Mouse (Mus musculus) midbrain, embryonic 13.5 days (tissue): ENCODE results near the gene Slco4a1. TPM values are rescaled to one million over a fixed set of nuclear protein-coding genes. Genes with fewer than 3 reads are reported as not detected.

Experiments used
- ATAC-seq: fragments of 200-750 bp; cut with Nextera tagmentation; 2 replicates; pipeline ENCODE4 v1.8.0; 2017; ENCODE audit warnings: mild to moderate bottlenecking, moderate TSS enrichment, moderate library complexity
- H3K27ac ChIP-seq: fragments of 300-500 bp; sonication (generic); 2 replicates; pipeline ENCODE4 v1.5.1; 2015; ENCODE audit warnings: inconsistent platforms, mild to moderate bottlenecking, moderate library complexity
- H3K27me3 ChIP-seq: fragments of 300-500 bp; sonication (generic); 2 replicates; pipeline ENCODE4 v1.6.1; 2015; ENCODE audit warnings: mild to moderate bottlenecking, inconsistent platforms
- H3K36me3 ChIP-seq: fragments of 300-500 bp; sonication (generic); 2 replicates; pipeline ENCODE4 v1.6.1; 2015; ENCODE audit warnings: mild to moderate bottlenecking, inconsistent platforms
- H3K4me1 ChIP-seq: fragments of 300-500 bp; sonication (generic); replicated peaks from 2 replicates; pipeline ENCODE4 v1.6.1; 2015; ENCODE audit warnings: inconsistent platforms
- H3K4me2 ChIP-seq: fragments of 300-500 bp; sonication (generic); replicated peaks from 2 replicates; pipeline ENCODE4 v1.6.1; 2015; ENCODE audit warnings: moderate library complexity, mild to moderate bottlenecking, inconsistent platforms
- H3K4me3 ChIP-seq: fragments of 300-500 bp; sonication (generic); replicated peaks from 2 replicates; pipeline ENCODE4 v1.5.1; 2015; ENCODE audit warnings: mild to moderate bottlenecking, inconsistent platforms
- H3K9ac ChIP-seq: fragments of 300-500 bp; sonication (generic); replicated peaks from 2 replicates; pipeline ENCODE4 v1.6.1; 2015; ENCODE audit warnings: mild to moderate bottlenecking, inconsistent platforms
- H3K9me3 ChIP-seq: fragments of 300-500 bp; sonication (generic); 2 replicates; pipeline ENCODE4 v1.6.1; 2016; ENCODE audit warnings: mild to moderate bottlenecking, inconsistent platforms
- WGBS: fragments of 180-500 bp; shearing (Covaris S2); methylation state at CpG from one replicate; pipeline ENCODE4 v1.1.7; 2015; 5-methylcytosine and 5-hydroxymethylcytosine counted together
- polyA plus RNA-seq: library from polyadenylated mRNA; unstranded; fragments of >200 nt; fragmentation: Nextera tagmentation; extraction: Ambion mirVana; gene quantifications from 2 replicates; pipeline ENCODE4 v1.2.1, GENCODE M21; 2015

Slco4a1 gene
- polyA plus RNA-seq, 1 experiment from 2014 or later = 1.6 TPM

GRCm38 (mm10) chr2:180511875-180512661 lies 56.0 kb downstream of the Slco4a1 start:
- Histone ChIP-seq H3K4me2 (no peak overlapping the region), H3K9me3 (no peaks in the 10 kb centered on the region), H3K4me3 (no peak overlapping the region), H3K27ac (no peak overlapping the region), H3K36me3 (no peaks in the 10 kb centered on the region), H3K27me3 (peaks cover 84% of the 10 kb centered on the region), H3K4me1 (peaks cover 24% of the 10 kb centered on the region), H3K9ac (no peak overlapping the region)
- ATAC-seq = no peak
- 74% methylated on average over 13 of the region's 13 CpGs for WGBS

- 83% methylated on average over 3 of the region's 3 CpGs for WGBS
- Histone ChIP-seq H3K36me3 (no peaks in the 10 kb centered on the region), H3K9ac (no peak overlapping the region), H3K4me2 (no peak overlapping the region), H3K4me1 (peaks cover 23% of the 10 kb centered on the region), H3K4me3 (no peak overlapping the region), H3K27me3 (peaks cover 79% of the 10 kb centered on the region), H3K27ac (no peak overlapping the region), H3K9me3 (no peaks in the 10 kb centered on the region)
- no peak for ATAC-seq
These were observed 57.0 kb downstream of the Slco4a1 start for GRCm38 (mm10) chr2:180513019-180513418.

GRCm38 (mm10) chr2:180513835-180514234 lies 57.8 kb downstream of the Slco4a1 start:
- no peaks in the 10 kb centered on the region for H3K36me3 ChIP-seq

GRCm38 (mm10) chr2:180521437-180522221 lies 65.6 kb downstream of the Slco4a1 start:
- Histone ChIP-seq H3K4me3 (no peak overlapping the region), H3K27me3 (peaks cover 31% of the 10 kb centered on the region), H3K36me3 (no peaks in the 10 kb centered on the region), H3K27ac (no peak overlapping the region), H3K9me3 (no peaks in the 10 kb centered on the region), H3K4me1 (peaks cover 3% of the 10 kb centered on the region; the same call in 1 of the 2 replicates), H3K9ac (no peak overlapping the region), H3K4me2 (no peak overlapping the region)
- 0 out of 2 replicates have a peak, but pooled peaks have one; percentile 30 for ATAC-seq
- WGBS = 64% methylated on average over 5 of the region's 5 CpGs

More at GRCm38 (mm10) chr2:180513835-180514234, 57.8 kb downstream of the Slco4a1 start:
- no peak for ATAC-seq
- Histone ChIP-seq H3K27ac (no peak overlapping the region), H3K4me2 (no peak overlapping the region), H3K4me1 (peaks cover 16% of the 10 kb centered on the region), H3K9me3 (no peaks in the 10 kb centered on the region), H3K27me3 (peaks cover 78% of the 10 kb centered on the region), H3K4me3 (no peak overlapping the region), H3K9ac (no peak overlapping the region)
- 26% methylated on average over 4 of the region's 4 CpGs for WGBS

GRCm38 (mm10) chr2:180522825-180523224 lies 66.8 kb downstream of the Slco4a1 start:
- H3K4me3 ChIP-seq = no peak overlapping the region
- WGBS = 77% methylated on average over 4 of the region's 4 CpGs
- H3K9ac ChIP-seq = no peak overlapping the region
- ATAC-seq = no peak
- no peaks in the 10 kb centered on the region for H3K36me3 ChIP-seq
- H3K4me2 ChIP-seq = no peak overlapping the region
- H3K4me1 ChIP-seq = peaks cover 9% of the 10 kb centered on the region
- peaks cover 38% of the 10 kb centered on the region for H3K27me3 ChIP-seq
- no peak overlapping the region for H3K27ac ChIP-seq
- H3K9me3 ChIP-seq = no peaks in the 10 kb centered on the region

Other genes starting within 250 kb of the Slco4a1 start
- gene Lama5, start 230.4 kb upstream of the Slco4a1 start, polyA plus RNA-seq = 1.4 and 1.7 TPM in 2 replicates
- 418 and 448 TPM in 2 replicates for gene Rps21, start 198.9 kb upstream of the Slco4a1 start, polyA plus RNA-seq
- 18.2 and 21.6 TPM in 2 replicates for gene Cables2, start 182.7 kb upstream of the Slco4a1 start, polyA plus RNA-seq
- not detected in 2 replicates for gene Rbbp8nl, start 166.4 kb upstream of the Slco4a1 start, polyA plus RNA-seq
- gene Gata5, start 121.5 kb upstream of the Slco4a1 start, polyA plus RNA-seq = not detected in 2 replicates
- 1.2 and 1.3 TPM in 2 replicates for gene Ntsr1, start 43.7 kb downstream of the Slco4a1 start, polyA plus RNA-seq
- 49.2 and 51.9 TPM in 2 replicates for gene Mrgbp, start 125.1 kb downstream of the Slco4a1 start, polyA plus RNA-seq
- 89.5 and 95.8 TPM in 2 replicates for gene Ogfr, start 133.0 kb downstream of the Slco4a1 start, polyA plus RNA-seq
- 17.5 and 17.9 TPM in 2 replicates for gene Col9a3, start 141.5 kb downstream of the Slco4a1 start, polyA plus RNA-seq
- 0.09 and 0.15 TPM in 2 replicates for gene Tcfl5, start 186.5 kb downstream of the Slco4a1 start, polyA plus RNA-seq